Mouse (Mus musculus): Measurements from ENCODE around the gene Ranbp1. TPM values are rescaled to one million over a fixed set of nuclear protein-coding genes. Genes with fewer than 3 reads are reported as not detected.
A peak's percentile ranks its signal among the peaks of the same experiment; 100 is the strongest.

Ranbp1 gene
- total and polyA plus RNA-seq, 3 experiments: 605 to 1,263 (median 1,124) TPM

DNA sequence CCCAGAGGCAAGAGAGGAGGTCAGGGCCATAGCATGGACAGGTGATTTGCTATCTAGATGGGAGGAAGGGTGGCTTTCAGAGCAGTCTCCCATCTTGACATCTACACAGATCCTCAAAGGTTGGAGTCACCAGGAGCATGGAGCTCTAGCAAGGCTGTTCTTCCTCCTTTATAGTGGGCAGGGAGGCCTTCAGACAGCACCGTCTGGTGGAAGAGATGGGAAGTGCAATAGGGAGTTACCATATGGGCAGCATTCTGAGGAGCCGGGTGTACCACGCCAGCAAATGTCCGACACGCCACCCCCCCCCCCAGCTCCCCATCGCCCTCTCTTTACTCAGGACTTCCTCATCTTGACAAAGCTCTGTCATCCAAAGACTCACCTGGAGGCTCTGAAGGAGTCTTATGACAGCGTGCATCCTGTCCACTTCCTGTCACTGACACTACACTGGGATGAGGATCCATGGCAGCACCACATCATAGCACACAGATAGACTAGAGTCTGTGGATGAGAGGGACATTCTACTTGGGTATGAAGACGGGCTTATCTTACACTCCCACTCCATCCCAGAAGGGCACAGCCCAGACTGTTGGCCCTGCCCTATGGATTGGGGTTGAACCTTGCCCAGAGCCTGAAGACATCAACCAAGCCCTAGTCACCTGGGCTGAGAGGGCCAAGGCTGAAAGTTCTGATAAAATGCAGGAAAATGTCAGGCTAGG, 37.7 kb downstream of the Ranbp1 start:
- no peaks in the 10 kb centered on the region for H3K9me3 ChIP-seq (replicated peaks; ENCODE audit: low read length)
- H3K4me2 ChIP-seq (ENCODE audit: insufficient read depth, low read depth, poor library complexity, severe bottlenecking): 0 out of 2 replicates have a peak overlapping the region, but pooled peaks have one; percentile 23
- H3K4me1 ChIP-seq (ENCODE audit: control insufficient read depth in 1 of 2, insufficient read depth in 2 of 2): peaks cover 8 to 27% of the 10 kb centered on the region in 2 experiments; a peak in 3 of 4 replicates
- no peaks in the 10 kb centered on the region for H3K79me2 ChIP-seq (replicated peaks; ENCODE audit: control insufficient read depth, extremely low read depth, insufficient read depth, poor library complexity, severe bottlenecking)
- DNase-seq (ENCODE audit: extremely low read depth): peak; percentile 74
- H3K9ac ChIP-seq (ENCODE audit: insufficient read depth, low read depth): no peak overlapping the region
- H3K4me3 ChIP-seq (replicated peaks in 1 of 3; ENCODE audit: low read depth in 2 of 3, low read length in 2 of 3, poor library complexity in 1 of 3): no peak overlapping the region
- TF ChIP-seq JUN (IDR thresholded peaks at IDR 0.05; ENCODE audit: insufficient read depth, low read depth, low read length): no peak
- no peak for TF ChIP-seq CHD2 (IDR thresholded peaks at IDR 0.05; ENCODE audit: low read length)
- TF ChIP-seq CHD1 (IDR thresholded peaks at IDR 0.05; ENCODE audit: low read depth, low read length): no peak
- TF ChIP-seq RCOR1 (conservative IDR thresholded peaks at IDR 0.05; ENCODE audit: low read depth, low read length): no peak
- TF ChIP-seq SMC3 (IDR thresholded peaks at IDR 0.05; ENCODE audit: low read depth, low read length): peak; percentile 71
- no peak for TF ChIP-seq PAX5 (IDR thresholded peaks at IDR 0.05; ENCODE audit: low read length)
- TF ChIP-seq CTCF (conservative IDR thresholded peaks at IDR 0.05 in 1 of 2, IDR thresholded peaks at IDR 0.05 in 1 of 2; ENCODE audit: low read depth in 2 of 2, low read length in 2 of 2): peak; percentile 85 to 100
- no peak for TF ChIP-seq BHLHE40 (IDR thresholded peaks at IDR 0.05; ENCODE audit: low read depth, low read length)
- no peak for TF ChIP-seq TBP (conservative IDR thresholded peaks at IDR 0.05; ENCODE audit: low read depth, low read length)
- TF ChIP-seq ELF1 (IDR thresholded peaks at IDR 0.05; ENCODE audit: low read depth, low read length): 0 out of 2 replicates have a peak, but pooled peaks have one; percentile 19
- peak; percentile 58 for TF ChIP-seq RAD21 (IDR thresholded peaks at IDR 0.05; ENCODE audit: low read depth, low read length)
- in situ Hi-C loops (cut with MboI; ENCODE audit: low pct_ligation_motif_present, low pct_unique_long_range_greater_than_20kb, low sequenced_read_pairs) (loop anchor here (5.0 kb wide), 2 partner anchors 34 to 89 kb away; no protein-coding TSS in a partner anchor), dilution Hi-C loops (cut with MboI; ENCODE audit: extremely low pct_ligation_motif_present, extremely low pct_unique_long_range_greater_than_20kb, low sequenced_read_pairs) (no loop called here)
- H3K36me3 ChIP-seq (replicated peaks in 1 of 2; ENCODE audit: control insufficient read depth in 1 of 2, insufficient read depth in 1 of 2, low read length in 1 of 2): no peaks in the 10 kb centered on the region
- H3K27me3 ChIP-seq (replicated peaks): peaks cover 41% of the 10 kb centered on the region
- no peak overlapping the region for H3K27ac ChIP-seq (ENCODE audit: insufficient read depth, low read depth)

DNA sequence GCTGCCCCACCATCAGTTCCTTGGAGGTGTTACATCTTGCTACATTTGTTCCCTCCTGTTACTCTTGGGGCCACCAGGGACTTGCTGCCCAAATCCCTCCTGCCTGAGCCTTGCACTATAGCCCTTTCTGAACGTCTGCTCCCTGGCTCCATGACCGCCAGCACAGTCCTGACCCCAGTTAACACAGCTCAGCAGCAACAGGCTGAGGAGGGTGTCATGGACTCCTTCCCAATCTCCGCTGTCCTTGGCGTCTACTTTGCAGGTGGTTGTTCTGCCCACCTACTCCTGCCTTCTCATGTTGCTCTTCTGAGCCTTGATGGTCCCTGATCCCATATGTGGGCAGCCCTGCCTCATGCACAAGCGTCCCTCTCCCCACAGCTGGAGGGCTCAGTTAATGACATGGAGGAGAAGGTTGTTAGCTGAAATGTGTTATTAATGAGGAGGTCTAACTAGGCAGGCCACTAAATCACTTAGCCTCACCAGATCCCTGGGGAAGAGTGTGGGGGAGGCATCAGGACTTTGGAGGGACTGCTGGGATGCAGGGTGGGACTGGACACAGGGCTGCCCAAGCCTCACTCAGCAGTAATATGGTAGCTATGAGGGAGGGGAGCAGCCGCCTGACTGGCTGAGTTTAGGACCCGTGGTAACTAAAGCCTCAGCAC, 45.0 kb downstream of the Ranbp1 start:
- no peak overlapping the region for H3K9ac ChIP-seq (ENCODE audit: insufficient read depth, low read depth)
- no peak overlapping the region for H3K4me3 ChIP-seq (replicated peaks in 1 of 3; ENCODE audit: low read depth in 2 of 3, low read length in 2 of 3, poor library complexity in 1 of 3)
- no peak for TF ChIP-seq BHLHE40 (IDR thresholded peaks at IDR 0.05; ENCODE audit: low read depth, low read length)
- no peak for TF ChIP-seq ZC3H11A (IDR thresholded peaks at IDR 0.05; ENCODE audit: low read depth, low read length)
- TF ChIP-seq MAFK (IDR thresholded peaks at IDR 0.05; ENCODE audit: insufficient replicate concordance, low read length): no peak
- no peak for TF ChIP-seq POLR2AphosphoS2 (IDR thresholded peaks at IDR 0.05; ENCODE audit: low read depth, low read length)
- TF ChIP-seq KAT2A (IDR thresholded peaks at IDR 0.05; ENCODE audit: insufficient replicate concordance, low read length): no peak
- no peak for TF ChIP-seq GABPA (IDR thresholded peaks at IDR 0.05; ENCODE audit: insufficient replicate concordance, low read depth, low read length)
- TF ChIP-seq ETS1 (conservative IDR thresholded peaks at IDR 0.05; ENCODE audit: low read depth, low read length): no peak
- TF ChIP-seq MYC (IDR thresholded peaks at IDR 0.05; ENCODE audit: low read depth, low read length): no peak
- TF ChIP-seq PAX5 (IDR thresholded peaks at IDR 0.05; ENCODE audit: low read length): no peak
- no peak for TF ChIP-seq TCF12 (IDR thresholded peaks at IDR 0.05; ENCODE audit: low read depth, low read length)
- no peak for TF ChIP-seq USF1 (IDR thresholded peaks at IDR 0.05; ENCODE audit: low read depth, low read length)
- H3K36me3 ChIP-seq (replicated peaks in 1 of 2; ENCODE audit: control insufficient read depth in 1 of 2, insufficient read depth in 1 of 2, low read length in 1 of 2): no peaks in the 10 kb centered on the region
- peaks cover 93% of the 10 kb centered on the region for H3K27me3 ChIP-seq (replicated peaks)
- dilution Hi-C loops (cut with MboI; ENCODE audit: extremely low pct_ligation_motif_present, extremely low pct_unique_long_range_greater_than_20kb, low sequenced_read_pairs) (no loop called here), in situ Hi-C loops (cut with MboI; ENCODE audit: low pct_ligation_motif_present, low pct_unique_long_range_greater_than_20kb, low sequenced_read_pairs) (no loop called here)
- DNase-seq (ENCODE audit: extremely low read depth): no peak
- no peak overlapping the region for H3K4me2 ChIP-seq (ENCODE audit: insufficient read depth, low read depth, poor library complexity, severe bottlenecking)
- H3K79me2 ChIP-seq (replicated peaks; ENCODE audit: control insufficient read depth, extremely low read depth, insufficient read depth, poor library complexity, severe bottlenecking): no peaks in the 10 kb centered on the region
- H3K4me1 ChIP-seq (ENCODE audit: control insufficient read depth in 1 of 2, insufficient read depth in 2 of 2): peaks cover 0 to 8% of the 10 kb centered on the region in 2 experiments; a peak in 2 of 4 replicates
- H3K9me3 ChIP-seq (replicated peaks; ENCODE audit: low read length): no peaks in the 10 kb centered on the region
- no peak overlapping the region for H3K27ac ChIP-seq (ENCODE audit: insufficient read depth, low read depth)
